Mouse (Mus musculus): ENCODE measurements at regions not wholly inside any gene's neighbourhood (a gene's known extent, or its start where the extent isn't known, plus 50 kb on each side); places are given as distances from the start of the nearest gene placed in this dataset.

DNA sequence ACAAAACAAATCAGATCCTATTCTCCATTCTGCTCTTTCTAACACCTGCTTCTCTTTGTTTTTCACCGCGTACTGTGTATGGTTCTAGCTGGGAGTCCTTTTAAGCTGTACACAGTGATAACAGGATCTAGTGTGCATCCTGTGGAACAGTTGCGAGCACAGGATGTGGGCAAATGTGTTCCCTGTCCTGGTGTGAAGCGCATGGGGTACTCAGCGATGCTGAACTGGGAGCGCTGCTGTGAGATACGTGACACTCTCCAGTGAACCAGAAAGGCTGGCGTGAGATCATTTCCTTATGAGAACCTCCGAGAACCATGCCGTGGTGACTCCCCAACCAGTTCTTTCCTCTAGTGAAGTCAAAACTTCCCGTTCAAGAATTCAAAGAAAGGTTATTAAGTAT, 72.6 kb upstream of the Kif2a start:
- Histone ChIP-seq H3K4me3 (no peak overlapping the region), H3K27ac (no peak overlapping the region)
- no peak for TF ChIP-seq CTCF (IDR thresholded peaks at IDR 0.05)
- DNase-seq (ENCODE audit: extremely low spot score in 1 of 2, low spot score in 2 of 2) = no peak
- intact Hi-C loops (cut with DNase I) = no loop called here

DNA sequence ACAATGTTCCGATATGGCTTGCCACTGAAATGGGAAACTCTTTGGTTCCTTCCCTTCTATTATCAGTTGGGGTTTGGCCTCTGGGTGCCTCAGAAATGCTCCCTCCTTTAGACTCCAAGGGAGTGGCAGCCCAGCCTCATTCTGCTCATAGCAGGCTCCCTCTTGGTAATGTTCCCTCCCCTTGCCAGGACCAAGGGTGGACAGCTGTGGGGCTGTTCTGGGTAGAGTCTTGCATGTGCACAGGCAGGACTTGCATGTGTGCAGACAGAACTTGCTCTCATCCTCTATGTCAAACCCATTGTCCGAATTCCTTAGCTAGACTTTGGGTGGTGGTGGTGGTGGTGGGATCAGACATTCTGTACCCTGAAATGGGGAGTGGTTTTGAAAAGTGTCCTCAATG, 71.8 kb upstream of the Kif2a start:
- Histone ChIP-seq H3K4me3 (no peak overlapping the region), H3K27ac (no peak overlapping the region)
- DNase-seq (ENCODE audit: extremely low spot score in 1 of 2, low spot score in 2 of 2) = no peak
- no peak for TF ChIP-seq CTCF (IDR thresholded peaks at IDR 0.05)
- intact Hi-C loops (cut with DNase I) = no loop called here

DNA sequence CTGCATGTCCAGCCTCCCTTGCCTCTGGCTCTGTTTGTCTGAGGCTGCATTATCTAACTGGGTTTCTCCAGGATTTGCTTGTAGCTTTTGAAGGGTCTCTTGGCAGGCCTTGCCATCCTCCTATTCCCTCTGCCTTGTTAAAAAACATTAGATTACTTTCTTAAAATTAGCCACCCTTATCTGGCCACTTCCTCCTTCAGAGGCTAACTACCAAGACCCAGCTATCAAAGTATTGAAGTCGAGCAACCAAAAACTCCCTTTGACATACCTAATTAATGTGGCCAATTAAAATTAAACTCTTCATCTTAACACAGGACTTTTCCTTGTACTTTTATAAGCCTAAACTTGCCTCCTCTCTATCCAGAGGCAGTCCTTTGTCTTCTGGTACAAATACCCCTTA, 66.3 kb upstream of the Kif2a start:
- TF ChIP-seq CTCF (IDR thresholded peaks at IDR 0.05) = no peak
- Histone ChIP-seq H3K4me3 (no peak overlapping the region), H3K27ac (no peak overlapping the region)
- intact Hi-C loops (cut with DNase I) = no loop called here
- DNase-seq (ENCODE audit: extremely low spot score in 1 of 2, low spot score in 2 of 2) = no peak

DNA sequence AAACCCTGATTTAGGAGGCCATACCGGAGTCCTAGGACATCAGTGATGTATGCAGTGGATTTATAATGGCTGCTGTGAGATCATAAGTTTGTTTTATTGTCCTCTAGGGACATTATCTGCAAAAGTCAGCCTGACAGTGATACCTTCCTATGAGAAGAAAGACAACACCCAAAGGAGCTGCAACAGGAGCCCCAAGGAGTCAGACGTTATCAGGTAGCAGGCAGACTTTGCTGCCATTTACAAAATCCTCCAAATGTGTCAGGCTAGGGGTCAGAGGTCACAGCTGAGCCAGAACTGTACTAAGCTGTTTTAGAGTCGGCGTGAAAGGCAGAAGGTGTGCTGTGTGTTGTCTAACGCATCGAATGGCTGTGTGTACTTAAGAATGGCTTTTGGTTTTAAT, 65.4 kb upstream of the Kif2a start:
- no peak overlapping the region for H3K27ac ChIP-seq
- TF ChIP-seq CTCF (IDR thresholded peaks at IDR 0.05) = no peak
- H3K4me3 ChIP-seq = no peak overlapping the region
- no peak for DNase-seq (ENCODE audit: extremely low spot score in 1 of 2, low spot score in 2 of 2)
- intact Hi-C loops (cut with DNase I) = no loop called here

- H3K27ac ChIP-seq = no peak overlapping the region
- intact Hi-C loops (cut with DNase I) = no loop called here
- no peak overlapping the region for H3K4me3 ChIP-seq
- DNase-seq (ENCODE audit: extremely low spot score in 1 of 2, low spot score in 2 of 2) = no peak
- TF ChIP-seq CTCF (IDR thresholded peaks at IDR 0.05) = no peak
Observed at GRCm38 (mm10) chr13:107078085-107078484, 56.2 kb upstream of the Kif2a start.

DNA sequence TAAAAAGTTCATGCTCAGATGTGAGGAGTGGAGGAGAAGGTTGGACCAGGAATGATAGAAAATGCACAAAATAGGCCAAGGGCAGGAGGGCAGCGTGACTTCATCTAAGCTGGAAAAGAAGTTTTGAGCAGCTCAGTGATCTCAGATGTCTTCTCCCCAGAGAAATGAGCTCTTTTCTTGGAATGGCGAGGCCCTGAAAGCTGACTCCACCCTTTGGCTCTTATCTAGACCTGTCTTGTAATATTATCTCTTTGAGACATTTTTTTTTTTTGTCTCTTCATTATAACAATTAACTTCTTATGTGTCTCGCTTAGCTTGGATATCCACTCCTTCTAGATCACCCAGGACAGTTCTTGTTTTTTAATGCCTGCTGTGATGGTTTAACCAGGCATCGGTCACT, 53.0 kb upstream of the Kif2a start:
- no peak for TF ChIP-seq CTCF (IDR thresholded peaks at IDR 0.05)
- DNase-seq (ENCODE audit: extremely low spot score in 1 of 2, low spot score in 2 of 2) = no peak
- Histone ChIP-seq H3K27ac (no peak overlapping the region), H3K4me3 (no peak overlapping the region)
- intact Hi-C loops (cut with DNase I) = no loop called here

GRCm38 (mm10) chr13:107073039-107073620, 51.2 kb upstream of the Kif2a start:
- peak; percentile 15 to 27 for DNase-seq (ENCODE audit: extremely low spot score in 1 of 2, low spot score in 2 of 2)
- peak overlapping the region; percentile 71; the same call in 1 of the 2 replicates for H3K27ac ChIP-seq
- H3K4me3 ChIP-seq = peak overlapping the region; percentile 40
- no peak for TF ChIP-seq CTCF (IDR thresholded peaks at IDR 0.05)
- intact Hi-C loops (cut with DNase I) = loop anchor here (2.0 kb wide), 1 partner anchor 50 kb away; the partner anchor contains the start of gene Kif2a

GRCm38 (mm10) chr13:107072345-107073038, 50.6 kb upstream of the Kif2a start:
- H3K4me3 ChIP-seq = peak overlapping the region; percentile 40
- DNase-seq (ENCODE audit: extremely low spot score in 1 of 2, low spot score in 2 of 2) = no peak
- no peak for TF ChIP-seq CTCF (IDR thresholded peaks at IDR 0.05)
- intact Hi-C loops (cut with DNase I) = loop anchor here (2.0 kb wide), 1 partner anchor 50 kb away; the partner anchor contains the start of gene Kif2a
- H3K27ac ChIP-seq = peak overlapping the region; percentile 71; the same call in 1 of the 2 replicates

Small RNAs in the stretch of these regions (microRNA-seq; reads per million reads assigned to microRNA genes)
- gene Gm22118 = 0 reads per million in 2 experiments

Data from left cerebral cortex, adult 2 months (tissue).